Mouse (Mus musculus): ENCODE data around the gene Caap1.

Caap1 gene

GRCm38 (mm10) chr4:94556265-94557054 lies at the start of gene Caap1, which contains the start of gene Gm10306:
TSS of gene Caap1 (minus strand) at chr4:94556796.
TSS of gene Gm10306 (plus strand) at chr4:94556546.
- peak; percentile 87 for DNase-seq (ENCODE audit: low spot score)

- DNase-seq (ENCODE audit: low spot score), result no peak
Observed at GRCm38 (mm10) chr4:94605591-94605990, 49.0 kb upstream of the Caap1 start.

GRCm38 (mm10) chr4:94604452-94605019 lies 47.9 kb upstream of the Caap1 start:
- no peak for DNase-seq (ENCODE audit: low spot score)

- DNase-seq (ENCODE audit: low spot score), result peak; percentile 85
Observed at GRCm38 (mm10) chr4:94603031-94603629, 46.5 kb upstream of the Caap1 start, which contains the start of gene Plaa. TSS of gene Plaa (minus strand) at chr4:94603244.

- DNase-seq (ENCODE audit: low spot score), result no peak
Observed at GRCm38 (mm10) chr4:94602496-94603030, 46.0 kb upstream of the Caap1 start.

- DNase-seq (ENCODE audit: low spot score), result no peak
Observed at GRCm38 (mm10) chr4:94601395-94601794, 44.8 kb upstream of the Caap1 start.

- DNase-seq (ENCODE audit: low spot score), result no peak
Observed at GRCm38 (mm10) chr4:94592709-94593108, 36.1 kb upstream of the Caap1 start.

- no peak for DNase-seq (ENCODE audit: low spot score)
Observed at GRCm38 (mm10) chr4:94591765-94592381, 35.3 kb upstream of the Caap1 start.

- DNase-seq (ENCODE audit: low spot score), result no peak
Observed at GRCm38 (mm10) chr4:94572677-94573076, 16.1 kb upstream of the Caap1 start.

- DNase-seq (ENCODE audit: low spot score), result no peak
Observed at GRCm38 (mm10) chr4:94564297-94564696, 7.7 kb upstream of the Caap1 start.

GRCm38 (mm10) chr4:94561954-94562648 lies 5.5 kb upstream of the Caap1 start:
- DNase-seq (ENCODE audit: low spot score), result no peak

GRCm38 (mm10) chr4:94560316-94560715 lies 3.7 kb upstream of the Caap1 start:
- no peak for DNase-seq (ENCODE audit: low spot score)

- DNase-seq (ENCODE audit: low spot score), result no peak
Observed at GRCm38 (mm10) chr4:94559266-94559665, 2.7 kb upstream of the Caap1 start.

- DNase-seq (ENCODE audit: low spot score), result no peak
Observed at GRCm38 (mm10) chr4:94557145-94557544, 549 bp upstream of the Caap1 start.

- DNase-seq (ENCODE audit: low spot score), result no peak
Observed at GRCm38 (mm10) chr4:94554955-94555494, 1.6 kb downstream of the Caap1 start.

GRCm38 (mm10) chr4:94544321-94544720 lies 12.3 kb downstream of the Caap1 start:
- DNase-seq (ENCODE audit: low spot score), result no peak

- DNase-seq (ENCODE audit: low spot score), result no peak
Observed at GRCm38 (mm10) chr4:94543041-94543440, 13.6 kb downstream of the Caap1 start.

- no peak for DNase-seq (ENCODE audit: low spot score)
Observed at GRCm38 (mm10) chr4:94533205-94533604, 23.4 kb downstream of the Caap1 start.

GRCm38 (mm10) chr4:94529448-94529847 lies 27.1 kb downstream of the Caap1 start:
- DNase-seq (ENCODE audit: low spot score), result no peak

- no peak for DNase-seq (ENCODE audit: low spot score)
Observed at GRCm38 (mm10) chr4:94523321-94523720, 33.3 kb downstream of the Caap1 start.

GRCm38 (mm10) chr4:94517631-94518030 lies 39.0 kb downstream of the Caap1 start:
- no peak for DNase-seq (ENCODE audit: low spot score)
